In genomic region chr12:79522374-79522773, GRCm38 (mm10) we compare ENCODE assay signal across 15 mouse cellular contexts.
DNase-seq lines count a peak whose midpoint lies in the region; ATAC-seq lines count a peak whose summit lies in the region.
"Had no signal": no experiment of that assay in that cellular context is flagged by ENCODE, and none has a peak within 500 bp of the region (broad histone marks: within the 10 kb centered on the region; RNA-seq: fewer than 3 reads in every experiment).

No protein-coding gene starts in this region.

- H3K9me3 ChIP-seq in heart, embryonic 12.5 days (replicated peaks): no peaks in the 10 kb centered on the region
- no peaks in the 10 kb centered on the region for H3K9me3 ChIP-seq in heart, embryonic 11.5 days (replicated peaks; ENCODE audit: control insufficient read depth, low read length)
- H3K9me3 ChIP-seq in embryonic facial prominence, embryonic 10.5 days: no peaks in the 10 kb centered on the region
- no peaks in the 10 kb centered on the region for H3K9me3 ChIP-seq in forebrain, embryonic 15.5 days
- no peaks in the 10 kb centered on the region for H3K9me3 ChIP-seq in hindbrain, embryonic 13.5 days
- H3K9me3 ChIP-seq: hindbrain, embryonic 15.5 days had no signal

- H3K4me3 ChIP-seq in heart, embryonic 12.5 days: no peak overlapping the region
- no peak overlapping the region for H3K4me3 ChIP-seq in heart, embryonic 11.5 days (ENCODE audit: low read depth, low read length)
- no peak overlapping the region for H3K4me3 ChIP-seq in embryonic facial prominence, embryonic 10.5 days
- H3K4me3 ChIP-seq in forebrain, embryonic 15.5 days: no peak overlapping the region
- no peak overlapping the region for H3K4me3 ChIP-seq in hindbrain, embryonic 13.5 days
- H3K4me3 ChIP-seq: hindbrain, embryonic 15.5 days had no signal

- peak; percentile 14 for DNase-seq in 3T3-L1 (ENCODE audit: low read depth, low spot score)
- DNase-seq in embryonic facial prominence, embryonic 10.5 days (ENCODE audit: low spot score): no peak
- DNase-seq in gastrocnemius, postnatal 14 days: no peak
- DNase-seq: adrenal gland, postnatal 14 days; cerebellum, postnatal 36 days; gastrocnemius, postnatal 25 days; kidney, adult 2 months; lung, adult 2 months; thymus, adult 18-20 months had no signal

- H3K27ac ChIP-seq in heart, embryonic 12.5 days (ENCODE audit: poor library complexity, severe bottlenecking): peak overlapping the region; percentile 21; the same call in 1 of the 2 replicates
- H3K27ac ChIP-seq in heart, embryonic 11.5 days (ENCODE audit: low read depth, low read length): no peak overlapping the region
- peak overlapping the region; percentile 37; the same call in 1 of the 2 replicates for H3K27ac ChIP-seq in embryonic facial prominence, embryonic 10.5 days (replicated peaks)
- no peak overlapping the region for H3K27ac ChIP-seq in forebrain, embryonic 15.5 days (replicated peaks)
- no peak overlapping the region for H3K27ac ChIP-seq in hindbrain, embryonic 13.5 days
- H3K27ac ChIP-seq: hindbrain, embryonic 15.5 days had no signal

- no peak overlapping the region for H3K4me2 ChIP-seq in heart, embryonic 12.5 days
- H3K4me2 ChIP-seq in heart, embryonic 11.5 days: no peak overlapping the region
- H3K4me2 ChIP-seq in forebrain, embryonic 15.5 days (replicated peaks): no peak overlapping the region
- H3K4me2 ChIP-seq in hindbrain, embryonic 13.5 days: no peak overlapping the region
- H3K4me2 ChIP-seq: hindbrain, embryonic 15.5 days had no signal

- no peaks in the 10 kb centered on the region for H3K27me3 ChIP-seq in heart, embryonic 12.5 days (replicated peaks)
- no peaks in the 10 kb centered on the region for H3K27me3 ChIP-seq in heart, embryonic 11.5 days (ENCODE audit: control insufficient read depth, insufficient read depth, low read length)
- no peaks in the 10 kb centered on the region for H3K27me3 ChIP-seq in embryonic facial prominence, embryonic 10.5 days (replicated peaks; ENCODE audit: low read depth, poor library complexity, severe bottlenecking)
- H3K27me3 ChIP-seq in forebrain, embryonic 15.5 days: no peaks in the 10 kb centered on the region
- no peaks in the 10 kb centered on the region for H3K27me3 ChIP-seq in hindbrain, embryonic 13.5 days
- H3K27me3 ChIP-seq: hindbrain, embryonic 15.5 days had no signal

- H3K4me1 ChIP-seq in heart, embryonic 12.5 days (replicated peaks): peaks cover 7% of the 10 kb centered on the region; the same call in 1 of the 2 replicates
- peaks cover 3% of the 10 kb centered on the region; the same call in 1 of the 2 replicates for H3K4me1 ChIP-seq in heart, embryonic 11.5 days (ENCODE audit: control insufficient read depth, insufficient read depth, low read length)
- peaks cover 35% of the 10 kb centered on the region for H3K4me1 ChIP-seq in embryonic facial prominence, embryonic 10.5 days
- no peaks in the 10 kb centered on the region for H3K4me1 ChIP-seq in forebrain, embryonic 15.5 days
- H3K4me1 ChIP-seq in hindbrain, embryonic 13.5 days (replicated peaks): 0 out of 2 replicates have a peak, but pooled peaks cover 3% of the 10 kb centered on the region
- H3K4me1 ChIP-seq: hindbrain, embryonic 15.5 days had no signal

- ATAC-seq in heart, embryonic 12.5 days (ENCODE audit: insufficient number of reproducible peaks, low FRiP score): no peak
- ATAC-seq in heart, embryonic 11.5 days (replicated peaks; ENCODE audit: insufficient number of reproducible peaks, low FRiP score, low TSS enrichment): no peak
- ATAC-seq in forebrain, embryonic 15.5 days (replicated peaks): 0 out of 2 replicates have a peak, but pooled peaks have one; percentile 53
- ATAC-seq in cerebellum, adult (ENCODE audit: insufficient number of reproducible peaks, low FRiP score, low TSS enrichment): no peak
- no peak for ATAC-seq in hindbrain, embryonic 13.5 days (ENCODE audit: low FRiP score)

- WGBS in heart, embryonic 12.5 days: 39% methylated on average over 1 of the region's 1 CpGs
- 35% methylated on average over 1 of the region's 1 CpGs for WGBS in heart, embryonic 11.5 days (ENCODE audit: insufficient replicate concordance)
- 13% methylated on average over 1 of the region's 1 CpGs for WGBS in embryonic facial prominence, embryonic 10.5 days
- 6% methylated on average over 1 of the region's 1 CpGs for WGBS in forebrain, embryonic 15.5 days
- 48% methylated on average over 1 of the region's 1 CpGs for WGBS in hindbrain, embryonic 13.5 days

- H3K9ac ChIP-seq in heart, embryonic 12.5 days: no peak overlapping the region
- H3K9ac ChIP-seq in heart, embryonic 11.5 days (ENCODE audit: low read depth, low read length): no peak overlapping the region
- no peak overlapping the region for H3K9ac ChIP-seq in forebrain, embryonic 15.5 days (replicated peaks)
- H3K9ac ChIP-seq in hindbrain, embryonic 13.5 days: no peak overlapping the region
- H3K9ac ChIP-seq: hindbrain, embryonic 15.5 days had no signal

- intact Hi-C loops in gastrocnemius, postnatal 14 days (cut with DNase I; ENCODE audit: low total_unique reads): no loop called here

- H3K36me3 ChIP-seq in heart, embryonic 12.5 days: no peaks in the 10 kb centered on the region
- H3K36me3 ChIP-seq in heart, embryonic 11.5 days (ENCODE audit: control insufficient read depth, insufficient read depth, low read length): no peaks in the 10 kb centered on the region
- H3K36me3 ChIP-seq in embryonic facial prominence, embryonic 10.5 days (replicated peaks): no peaks in the 10 kb centered on the region
- no peaks in the 10 kb centered on the region for H3K36me3 ChIP-seq in forebrain, embryonic 15.5 days
- no peaks in the 10 kb centered on the region for H3K36me3 ChIP-seq in hindbrain, embryonic 13.5 days
- H3K36me3 ChIP-seq: hindbrain, embryonic 15.5 days had no signal

Comparison
In these comparisons a context has a peak if more than half of its experiments do, and no peak if none do; other contexts are left out.
1. H3K27ac ChIP-seq: peak in heart, embryonic 12.5 days (single experiment) and embryonic facial prominence, embryonic 10.5 days (single experiment); none in heart, embryonic 11.5 days (single experiment), forebrain, embryonic 15.5 days (single experiment) and hindbrain, embryonic 13.5 days (single experiment).